Mouse (Mus musculus) layer of hippocampus, postnatal 14 days (tissue): ENCODE results near the gene Ibsp. TPM values are rescaled to one million over a fixed set of nuclear protein-coding genes. Genes with fewer than 3 reads are reported as not detected.

ENCODE experiments used
- DNase-seq, 2 experiments: peaks; one replicate each; pipeline ENCODE4 v3.0.0; 2021 to 2022; ENCODE audit warnings: low spot score in 2 of 2, mixed read lengths in 1 of 2
- microRNA-seq, 2 experiments: library from miRNA; unstranded; fragments of <30 nt; microRNA quantifications; one replicate each; pipeline ENCODE4 v1.2.0; 2021
- total RNA-seq, 2 experiments: library from RNA; stranded (reverse); gene quantifications; 2 replicates each; pipeline ENCODE4 v1.2.3; 2021

Ibsp gene
- total RNA-seq, 2 experiments from 2014 or later = 0.31 to 0.41 TPM

DNA sequence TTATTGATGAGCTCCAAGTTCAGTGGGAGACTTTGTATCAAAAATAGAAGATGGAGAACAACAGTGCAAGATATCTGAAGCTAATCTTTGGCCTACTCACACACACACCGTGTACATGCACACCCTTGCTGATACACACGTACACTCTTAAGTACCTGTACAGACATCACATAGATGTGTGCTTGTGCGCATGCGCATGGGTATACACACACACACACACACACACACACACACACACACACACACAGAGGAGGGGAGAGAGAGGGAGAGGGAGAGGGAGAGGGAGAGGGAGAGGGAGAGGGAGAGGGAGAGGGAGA is 41.5 kb downstream of the Ibsp start:
- no peak for DNase-seq

DNA sequence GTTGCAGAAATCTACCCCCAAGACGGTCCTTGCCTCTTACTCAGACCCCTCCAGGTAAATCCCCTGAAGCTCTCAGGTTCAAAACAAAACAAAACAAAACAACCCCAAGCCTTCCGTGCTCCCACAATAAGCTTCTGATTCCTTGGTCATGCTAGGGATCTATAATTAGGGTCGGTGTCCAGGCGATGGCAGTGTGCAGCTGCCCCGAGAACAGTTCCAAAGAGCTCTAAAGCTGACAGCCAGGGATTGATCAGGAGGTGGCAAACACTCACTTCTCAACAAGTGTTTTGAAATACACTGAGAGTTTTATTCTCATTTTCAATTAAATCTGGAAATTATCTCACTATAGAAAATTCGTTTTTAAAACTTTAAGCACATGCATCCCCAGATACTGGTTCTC is 43.9 kb downstream of the Ibsp start:
- no peak for DNase-seq

DNA sequence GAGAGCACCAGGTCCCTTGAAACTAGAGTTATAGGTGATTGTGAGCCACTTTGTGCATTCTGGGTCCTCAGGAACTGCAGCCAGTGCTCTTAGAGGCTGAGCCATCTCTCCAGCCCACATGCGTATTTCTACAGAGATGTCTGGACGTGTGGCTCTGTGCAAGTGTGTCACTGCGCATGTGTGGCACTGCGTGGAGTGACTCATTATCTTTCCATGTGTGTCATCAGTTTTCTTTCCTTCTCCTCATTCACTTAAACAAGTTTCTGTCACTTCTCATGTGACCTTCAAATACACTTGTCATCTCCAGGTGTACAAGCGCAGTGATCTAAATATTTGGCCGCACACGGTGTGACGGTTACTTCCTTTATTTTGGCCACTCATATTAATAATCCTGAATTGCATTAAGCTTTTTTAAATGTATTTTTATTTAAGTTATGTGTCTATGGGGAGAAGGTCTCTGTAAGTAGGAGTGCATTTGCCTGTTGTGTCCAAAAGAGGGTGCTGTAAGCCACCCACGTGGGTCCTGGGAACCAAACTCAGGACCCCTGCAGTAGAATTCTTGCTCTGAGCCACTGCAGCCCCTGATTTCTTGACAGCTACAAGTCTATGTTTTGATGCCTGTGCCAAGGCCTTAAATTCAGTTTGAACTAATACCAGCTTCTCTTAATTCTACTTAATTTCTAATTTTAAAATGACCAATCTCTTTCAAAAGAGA is 45.7 kb downstream of the Ibsp start:
- no peak for DNase-seq

DNA sequence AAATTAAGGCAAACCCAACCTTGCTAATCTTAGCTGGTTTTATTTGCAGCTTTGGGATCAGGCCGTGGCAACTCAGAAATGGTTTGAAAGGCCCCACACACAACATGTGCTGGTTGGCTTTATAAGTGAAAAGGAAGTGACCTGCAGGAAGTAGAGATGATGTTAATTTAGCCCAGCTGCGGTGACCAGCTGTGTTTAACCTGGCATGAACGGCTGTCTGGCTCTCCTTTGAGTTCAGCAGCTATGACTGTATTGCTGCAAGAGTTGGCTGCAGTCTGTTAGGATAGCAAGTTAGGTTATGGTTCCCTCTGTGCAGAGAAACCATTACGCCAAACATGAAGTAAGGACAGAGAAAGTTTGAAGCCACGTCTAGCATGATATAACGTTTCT is 46.3 kb downstream of the Ibsp start:
- DNase-seq = no peak

DNA sequence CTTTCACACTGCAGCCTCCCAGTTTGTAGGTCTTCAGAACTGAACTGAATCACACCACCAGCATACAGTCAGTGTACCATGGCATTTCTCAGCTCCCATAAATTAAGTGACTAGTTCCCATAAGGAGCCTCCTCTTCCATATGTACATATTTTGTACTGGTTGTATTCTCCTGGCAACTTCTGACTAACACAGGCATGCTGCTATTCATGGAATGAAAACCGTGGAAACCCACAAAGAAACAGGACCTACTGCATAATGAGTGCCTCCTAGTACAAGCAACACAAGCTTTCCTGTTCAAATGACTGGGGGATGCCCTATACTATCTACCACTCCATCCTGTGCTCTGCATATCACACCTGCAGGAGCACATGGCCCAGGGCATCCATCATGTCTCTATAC is 52.1 kb downstream of the Ibsp start:
- DNase-seq = no peak

DNA sequence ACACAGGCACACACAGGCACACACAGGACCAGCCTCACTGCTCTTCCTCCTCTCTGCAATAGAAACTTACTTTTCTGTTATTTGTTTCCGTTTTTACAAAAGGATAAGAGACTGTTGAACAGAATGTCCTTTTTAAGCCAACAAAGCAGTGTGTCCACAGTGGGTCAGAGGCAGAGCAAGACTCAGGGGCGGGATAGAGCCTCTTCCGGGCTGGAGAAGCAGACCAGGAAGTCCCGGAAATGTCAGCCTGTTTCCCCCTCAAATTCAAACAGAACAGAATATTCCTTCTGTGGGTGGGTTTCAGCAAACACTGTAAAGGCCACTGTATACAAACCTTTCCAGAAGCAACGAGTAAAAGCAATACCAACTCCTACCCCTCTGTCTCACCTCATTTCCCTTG is 52.9 kb downstream of the Ibsp start:
- no peak for DNase-seq

DNA sequence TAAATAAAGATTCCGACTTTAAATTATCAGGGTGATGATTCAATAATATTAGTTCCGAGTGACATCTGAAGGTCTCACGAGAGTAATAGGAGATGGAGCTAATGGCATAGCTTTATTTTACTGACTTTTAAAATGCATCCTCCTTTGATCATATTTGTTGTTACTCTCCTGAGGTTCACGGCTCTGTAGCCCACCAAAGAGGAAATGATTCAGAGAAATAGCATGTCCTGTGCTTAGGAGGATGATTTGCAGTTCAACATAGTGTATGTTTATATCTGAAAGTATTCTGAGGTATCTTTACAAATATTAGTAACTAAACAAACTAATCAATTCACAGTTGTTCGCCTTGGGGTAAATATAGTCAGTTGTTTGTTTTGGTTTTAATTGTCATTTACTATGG is 58.6 kb downstream of the Ibsp start:
- DNase-seq = no peak

DNA sequence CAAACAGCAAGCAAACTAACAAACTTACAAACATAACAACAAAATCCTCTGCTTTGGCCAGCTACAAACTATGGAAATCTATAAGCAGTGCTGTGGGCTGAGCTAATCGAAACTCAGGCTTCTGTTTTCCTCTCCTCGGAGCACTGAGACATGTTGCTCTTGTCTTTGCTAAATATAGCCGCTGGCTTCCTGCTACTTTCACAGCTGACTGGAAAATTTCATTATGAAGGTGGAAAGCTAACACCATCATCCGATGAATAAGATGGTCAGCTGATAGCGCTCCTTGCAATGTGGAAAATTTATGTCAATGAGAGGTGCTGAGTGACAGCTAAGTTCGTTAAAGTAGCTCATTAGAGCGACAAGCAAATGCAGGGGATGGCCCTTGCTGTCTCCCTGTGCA is 59.6 kb downstream of the Ibsp start:
- DNase-seq = no peak

DNA sequence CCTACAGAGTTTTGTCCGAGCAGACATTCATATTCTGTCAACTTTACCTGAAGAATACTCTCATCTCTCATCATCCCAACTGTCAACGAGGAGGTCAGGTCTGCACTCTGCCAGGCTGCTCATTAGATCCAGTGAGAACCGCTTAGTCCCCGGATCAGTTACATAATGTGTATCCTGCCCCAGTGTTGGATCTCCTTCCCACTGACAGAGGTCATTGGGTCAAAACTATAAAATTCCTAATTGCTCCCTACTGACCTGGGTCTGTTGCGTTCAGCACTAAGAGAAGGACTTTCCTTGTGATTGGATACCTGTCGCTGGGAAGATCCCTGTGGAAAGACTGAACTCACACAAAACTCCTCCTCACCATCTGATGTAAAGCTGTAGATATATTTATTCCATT is 60.3 kb downstream of the Ibsp start:
- no peak for DNase-seq

Small RNA genes lying within 50 kb of the gene (microRNA-seq; reads per million reads assigned to microRNA genes)
- gene Gm23616 = 0 reads per million in 2 experiments

Other genes with a start within 250 kb of the Ibsp start
- gene Gm17660, start 221.6 kb upstream of the Ibsp start, total RNA-seq = not detected
- gene Sparcl1, start 185.4 kb upstream of the Ibsp start, total RNA-seq = 1,000 to 10,000 TPM; 1,351 to 1,429 TPM
- gene Dspp, start 128.5 kb upstream of the Ibsp start, total RNA-seq = not detected
- gene Dmp1, start 96.6 kb upstream of the Ibsp start, total RNA-seq = 1 to 10 TPM; 1.1 to 1.3 TPM
- gene Mepe, start 26.2 kb downstream of the Ibsp start, total RNA-seq = not detected
- gene Spp1, start 135.9 kb downstream of the Ibsp start, total RNA-seq = 1 to 10 TPM; 1.8 to 2.4 TPM
- gene Pkd2, start 160.3 kb downstream of the Ibsp start, total RNA-seq = 10 to 100 TPM; 30.7 to 31.0 TPM
- gene BC005561, start 209.2 kb downstream of the Ibsp start, total RNA-seq = 10 to 100 TPM; 13.3 to 15.3 TPM